Mouse (Mus musculus) forebrain, embryonic 12.5 days (tissue): ENCODE data around the gene Tiam2. TPM values are rescaled to one million over a fixed set of nuclear protein-coding genes. Genes with fewer than 3 reads are reported as not detected.

Experiments used
- ATAC-seq: fragments of 200-750 bp; cut with Nextera tagmentation; 2 replicates; pipeline ENCODE4 v1.8.0; 2017; ENCODE audit warnings: moderate TSS enrichment; ENCODE audit not compliant: low FRiP score
- H3K27ac ChIP-seq: fragments of 300-500 bp; sonication (generic); 2 replicates; pipeline ENCODE4 v1.5.1; 2016; ENCODE audit warnings: mild to moderate bottlenecking
- H3K27me3 ChIP-seq: fragments of 300-500 bp; sonication (generic); 2 replicates; pipeline ENCODE4 v1.6.1; 2016; ENCODE audit warnings: mild to moderate bottlenecking
- H3K36me3 ChIP-seq: fragments of 300-500 bp; sonication (generic); replicated peaks from 2 replicates; pipeline ENCODE4 v1.6.1; 2016; ENCODE audit warnings: mild to moderate bottlenecking
- H3K4me1 ChIP-seq: fragments of 300-500 bp; sonication (generic); 2 replicates; pipeline ENCODE4 v1.6.1; 2016
- H3K4me2 ChIP-seq: fragments of 300-500 bp; sonication (generic); 2 replicates; pipeline ENCODE4 v1.6.1; 2016; ENCODE audit warnings: mild to moderate bottlenecking, moderate library complexity
- H3K4me3 ChIP-seq: fragments of 300-500 bp; sonication (generic); replicated peaks from 2 replicates; pipeline ENCODE4 v1.5.1; 2016; ENCODE audit warnings: mild to moderate bottlenecking
- H3K9ac ChIP-seq: fragments of 300-500 bp; sonication (generic); 2 replicates; pipeline ENCODE4 v1.6.1; 2016; ENCODE audit warnings: mild to moderate bottlenecking
- H3K9me3 ChIP-seq: fragments of 300-500 bp; sonication (generic); 2 replicates; pipeline ENCODE4 v1.6.1; 2016
- WGBS: fragments of 180-500 bp; shearing (Covaris S2); methylation state at CpG from one replicate; pipeline ENCODE4 v1.1.7; 2016; 5-methylcytosine and 5-hydroxymethylcytosine counted together
- polyA plus RNA-seq: library from polyadenylated mRNA; unstranded; fragments of >200 nt; fragmentation: Nextera tagmentation; extraction: Ambion mirVana; gene quantifications from 2 replicates; pipeline ENCODE4 v1.2.1, GENCODE M21; 2016

The Tiam2 gene
- polyA plus RNA-seq, 1 experiment from 2014 or later, result 15.4 TPM

DNA sequence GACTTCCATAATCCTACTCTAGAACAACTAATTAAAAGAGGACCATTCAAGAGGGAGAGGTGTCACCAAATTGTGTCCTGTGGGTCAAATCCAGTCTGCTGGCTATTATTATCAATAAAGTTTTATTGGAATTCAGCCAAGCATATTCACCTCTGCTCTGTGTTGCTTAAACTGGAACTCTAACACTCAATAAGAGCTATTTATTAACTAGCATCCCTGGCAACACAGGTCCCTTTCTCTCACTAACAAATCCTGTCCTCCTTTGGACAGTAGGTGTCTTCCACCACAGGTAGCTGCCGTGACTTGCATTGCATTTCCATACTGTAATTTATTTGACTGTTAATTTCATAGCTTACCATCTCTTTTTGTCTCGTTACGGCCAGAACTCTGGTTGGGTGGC, 169.7 kb downstream of the Tiam2 start:
- Histone ChIP-seq H3K4me1 (no peaks in the 10 kb centered on the region), H3K36me3 (no peaks in the 10 kb centered on the region), H3K4me3 (no peak overlapping the region), H3K27me3 (no peaks in the 10 kb centered on the region), H3K27ac (no peak overlapping the region), H3K9me3 (no peaks in the 10 kb centered on the region), H3K4me2 (no peak overlapping the region), H3K9ac (no peak overlapping the region)
- ATAC-seq, result no peak
- 88% methylated on average over 3 of the region's 3 CpGs for WGBS

- 21% methylated on average over 3 of the region's 3 CpGs for WGBS
- no peak overlapping the region for H3K9ac ChIP-seq
Observed at GRCm38 (mm10) chr17:3498086-3498485, 171.7 kb downstream of the Tiam2 start.

DNA sequence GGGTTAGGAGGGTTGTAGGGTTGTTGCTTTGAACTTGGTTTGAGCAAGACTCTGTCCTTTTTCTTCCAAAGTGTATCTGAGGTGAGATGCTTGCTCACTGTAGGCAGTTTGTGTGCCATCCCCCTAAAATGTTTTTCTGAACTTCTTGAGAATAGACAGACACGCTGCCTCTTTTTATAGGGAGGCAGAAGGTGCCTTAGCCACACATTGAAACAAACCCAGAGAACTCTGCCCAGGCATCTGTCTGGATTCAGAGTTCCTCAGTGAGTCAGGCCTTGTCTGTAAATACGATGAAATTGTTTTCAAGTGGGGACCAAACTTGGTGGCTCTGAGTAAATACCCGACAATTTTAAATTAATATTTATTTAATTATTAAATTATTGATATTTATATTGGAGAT, 172.2 kb downstream of the Tiam2 start:
- H3K36me3 ChIP-seq, result no peaks in the 10 kb centered on the region
- H3K27ac ChIP-seq, result no peak overlapping the region
- no peak overlapping the region for H3K9ac ChIP-seq
- no peak overlapping the region for H3K4me2 ChIP-seq
- H3K27me3 ChIP-seq, result no peaks in the 10 kb centered on the region
- H3K9me3 ChIP-seq, result no peaks in the 10 kb centered on the region
- no peak for ATAC-seq
- 92% methylated on average over 3 of the region's 3 CpGs for WGBS
- H3K4me1 ChIP-seq, result no peaks in the 10 kb centered on the region
- H3K4me3 ChIP-seq, result no peak overlapping the region

More at GRCm38 (mm10) chr17:3498086-3498485, 171.7 kb downstream of the Tiam2 start:
- Histone ChIP-seq H3K36me3 (no peaks in the 10 kb centered on the region), H3K9me3 (no peaks in the 10 kb centered on the region), H3K4me2 (no peak overlapping the region), H3K27ac (no peak overlapping the region), H3K4me1 (no peaks in the 10 kb centered on the region), H3K27me3 (no peaks in the 10 kb centered on the region), H3K4me3 (no peak overlapping the region)
- no peak for ATAC-seq

- no peaks in the 10 kb centered on the region for H3K4me1 ChIP-seq
- H3K27ac ChIP-seq, result no peak overlapping the region
- no peak for ATAC-seq
- H3K4me2 ChIP-seq, result no peak overlapping the region
- no peaks in the 10 kb centered on the region for H3K27me3 ChIP-seq
- no peak overlapping the region for H3K4me3 ChIP-seq
- H3K9me3 ChIP-seq, result no peaks in the 10 kb centered on the region
- H3K9ac ChIP-seq, result no peak overlapping the region
- H3K36me3 ChIP-seq, result no peaks in the 10 kb centered on the region
- WGBS, result 91% methylated on average over 8 of the region's 8 CpGs
Observed at GRCm38 (mm10) chr17:3499468-3499867, 173.1 kb downstream of the Tiam2 start.

GRCm38 (mm10) chr17:3500076-3500475, 173.7 kb downstream of the Tiam2 start:
- H3K4me2 ChIP-seq, result no peak overlapping the region
- no peaks in the 10 kb centered on the region for H3K4me1 ChIP-seq
- H3K36me3 ChIP-seq, result no peaks in the 10 kb centered on the region
- H3K4me3 ChIP-seq, result no peak overlapping the region
- H3K9ac ChIP-seq, result no peak overlapping the region
- WGBS, result 92% methylated on average over 6 of the region's 6 CpGs
- ATAC-seq, result no peak
- H3K27me3 ChIP-seq, result no peaks in the 10 kb centered on the region
- no peaks in the 10 kb centered on the region for H3K9me3 ChIP-seq
- no peak overlapping the region for H3K27ac ChIP-seq

GRCm38 (mm10) chr17:3500936-3501335, 174.6 kb downstream of the Tiam2 start:
- H3K4me3 ChIP-seq, result no peak overlapping the region
- no peak overlapping the region for H3K27ac ChIP-seq
- no peaks in the 10 kb centered on the region for H3K27me3 ChIP-seq
- no peaks in the 10 kb centered on the region for H3K4me1 ChIP-seq
- H3K9ac ChIP-seq, result no peak overlapping the region
- H3K4me2 ChIP-seq, result no peak overlapping the region
- WGBS, result 90% methylated on average over 4 of the region's 4 CpGs
- no peak for ATAC-seq
- no peaks in the 10 kb centered on the region for H3K9me3 ChIP-seq
- H3K36me3 ChIP-seq, result no peaks in the 10 kb centered on the region

- Histone ChIP-seq H3K9me3 (no peaks in the 10 kb centered on the region), H3K4me1 (no peaks in the 10 kb centered on the region), H3K4me3 (no peak overlapping the region), H3K27ac (no peak overlapping the region), H3K36me3 (no peaks in the 10 kb centered on the region), H3K9ac (no peak overlapping the region), H3K4me2 (no peak overlapping the region), H3K27me3 (no peaks in the 10 kb centered on the region)
- no peak for ATAC-seq
- 74% methylated on average over 1 of the region's 1 CpGs for WGBS
Observed at GRCm38 (mm10) chr17:3505711-3506110, 179.3 kb downstream of the Tiam2 start.

DNA sequence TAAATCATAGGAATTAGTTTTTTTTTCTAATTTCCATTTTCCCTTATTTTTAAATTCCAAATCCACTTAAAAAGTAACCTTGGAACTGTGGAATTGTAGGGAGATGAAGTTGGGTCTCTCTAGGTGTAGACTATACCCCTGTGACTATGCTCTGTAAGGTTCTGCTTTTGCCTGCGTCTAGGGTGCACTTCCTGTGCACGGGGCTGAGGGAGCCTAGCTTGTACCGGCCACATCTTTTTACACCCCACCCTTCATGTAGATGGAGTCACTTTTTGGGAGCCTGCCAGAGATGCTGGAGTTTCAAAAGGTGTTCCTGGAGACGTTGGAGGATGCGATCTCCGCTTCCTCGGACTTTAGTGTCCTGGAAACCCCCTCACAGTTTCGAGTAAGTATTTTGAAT, 180.1 kb downstream of the Tiam2 start:
- 93% methylated on average over 8 of the region's 8 CpGs for WGBS
- no peak overlapping the region for H3K9ac ChIP-seq
- H3K4me3 ChIP-seq, result no peak overlapping the region
- no peaks in the 10 kb centered on the region for H3K27me3 ChIP-seq
- no peaks in the 10 kb centered on the region for H3K9me3 ChIP-seq
- H3K4me2 ChIP-seq, result no peak overlapping the region
- no peak overlapping the region for H3K27ac ChIP-seq
- ATAC-seq, result no peak
- H3K36me3 ChIP-seq, result no peaks in the 10 kb centered on the region
- no peaks in the 10 kb centered on the region for H3K4me1 ChIP-seq

DNA sequence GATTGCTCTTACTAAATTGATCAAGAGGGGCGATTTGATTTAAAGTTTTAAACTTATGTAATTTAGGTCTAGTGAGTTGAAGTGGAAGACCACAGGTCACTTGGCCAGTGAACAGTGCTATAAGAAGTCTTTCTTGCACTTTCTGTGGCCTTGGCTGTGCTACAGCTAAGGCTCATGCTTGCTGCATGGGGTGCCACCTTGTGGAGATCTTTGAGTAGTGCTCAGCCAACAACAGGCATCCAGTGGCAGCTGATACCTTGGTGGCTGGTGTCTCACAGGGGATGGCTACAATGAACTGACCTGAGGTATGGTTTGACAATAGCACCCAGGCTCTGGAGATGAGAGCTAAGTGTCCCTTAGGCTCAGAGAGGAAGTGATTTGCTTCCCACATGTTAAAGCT, 183.5 kb downstream of the Tiam2 start:
- Histone ChIP-seq H3K27ac (no peak overlapping the region), H3K27me3 (no peaks in the 10 kb centered on the region), H3K9ac (no peak overlapping the region), H3K4me1 (no peaks in the 10 kb centered on the region), H3K4me2 (no peak overlapping the region), H3K4me3 (no peak overlapping the region), H3K36me3 (no peaks in the 10 kb centered on the region), H3K9me3 (no peaks in the 10 kb centered on the region)
- 28% methylated on average over 1 of the region's 1 CpGs for WGBS
- peak; percentile 69; the same call in 1 of the 2 replicates for ATAC-seq

DNA sequence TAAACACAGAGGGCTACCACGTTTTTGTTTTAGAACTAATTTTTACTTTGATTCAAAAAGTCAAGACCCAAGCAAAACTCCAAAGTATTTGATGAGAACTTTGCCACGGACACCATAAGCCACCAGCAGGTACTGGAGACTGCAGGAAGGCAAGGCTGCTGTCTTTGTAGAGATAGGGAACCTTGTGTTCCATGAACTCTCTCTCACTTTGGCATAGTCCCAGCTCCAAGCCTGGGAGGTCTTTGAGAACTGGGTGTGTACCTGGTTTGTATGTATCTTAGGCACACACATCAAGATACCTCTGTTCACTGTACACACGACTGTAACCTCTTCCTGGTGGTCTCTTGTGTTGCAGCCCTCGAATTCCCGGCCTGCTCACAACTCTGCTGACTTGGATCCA, 187.9 kb downstream of the Tiam2 start:
- H3K4me2 ChIP-seq, result no peak overlapping the region
- H3K27me3 ChIP-seq, result no peaks in the 10 kb centered on the region
- H3K9ac ChIP-seq, result no peak overlapping the region
- no peaks in the 10 kb centered on the region for H3K9me3 ChIP-seq
- no peak for ATAC-seq
- 88% methylated on average over 5 of the region's 5 CpGs for WGBS
- no peak overlapping the region for H3K4me3 ChIP-seq
- H3K27ac ChIP-seq, result no peak overlapping the region
- H3K36me3 ChIP-seq, result 0 out of 2 replicates have a peak, but pooled peaks cover 1% of the 10 kb centered on the region
- peaks cover 4% of the 10 kb centered on the region; the same call in 1 of the 2 replicates for H3K4me1 ChIP-seq

DNA sequence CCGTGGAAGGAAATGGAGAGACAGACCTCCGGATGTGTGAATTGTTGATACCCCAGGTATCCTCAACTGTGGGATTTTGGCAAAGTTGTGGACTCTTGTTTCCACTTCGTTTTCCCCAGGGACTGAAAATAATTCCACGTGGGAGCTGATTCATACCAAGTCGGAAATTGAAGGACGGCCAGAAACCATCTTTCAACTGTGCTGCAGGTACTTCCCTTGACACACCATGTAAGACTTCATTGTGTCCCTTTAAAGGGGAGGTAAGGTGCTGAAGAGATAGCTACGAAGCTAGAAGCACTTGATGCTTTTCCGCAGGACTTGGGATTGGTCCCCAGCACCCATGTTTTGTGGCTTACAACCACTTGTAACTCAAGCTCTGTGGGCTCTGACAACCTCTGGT, 189.5 kb downstream of the Tiam2 start:
- Histone ChIP-seq H3K9ac (no peak overlapping the region), H3K4me3 (no peak overlapping the region), H3K36me3 (0 out of 2 replicates have a peak, but pooled peaks cover 5% of the 10 kb centered on the region), H3K9me3 (no peaks in the 10 kb centered on the region), H3K27ac (no peak overlapping the region), H3K4me1 (peaks cover 4% of the 10 kb centered on the region; the same call in 1 of the 2 replicates), H3K27me3 (no peaks in the 10 kb centered on the region), H3K4me2 (no peak overlapping the region)
- no peak for ATAC-seq
- 93% methylated on average over 8 of the region's 8 CpGs for WGBS

DNA sequence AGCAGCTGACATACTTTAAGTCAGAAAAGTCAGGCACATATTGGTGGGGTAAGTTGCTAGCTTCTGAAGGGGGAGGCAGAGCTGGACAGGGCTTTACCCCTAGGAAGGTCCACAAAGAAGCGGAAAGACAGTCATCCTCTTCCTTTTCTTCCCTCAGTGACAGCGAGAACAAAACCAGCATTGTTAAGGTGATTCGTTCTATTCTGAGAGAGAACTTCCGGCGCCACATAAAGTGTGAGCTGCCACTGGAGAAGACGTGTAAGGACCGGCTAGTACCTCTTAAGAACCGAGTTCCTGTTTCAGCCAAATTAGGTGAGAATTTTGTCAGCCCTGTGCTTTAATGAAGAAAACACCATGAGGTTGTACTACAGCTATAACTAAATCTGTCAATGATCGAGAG, 190.0 kb downstream of the Tiam2 start:
- Histone ChIP-seq H3K9ac (no peak overlapping the region), H3K27ac (no peak overlapping the region), H3K4me2 (no peak overlapping the region), H3K4me1 (peaks cover 4% of the 10 kb centered on the region; the same call in 1 of the 2 replicates), H3K9me3 (no peaks in the 10 kb centered on the region), H3K36me3 (0 out of 2 replicates have a peak, but pooled peaks cover 5% of the 10 kb centered on the region), H3K27me3 (no peaks in the 10 kb centered on the region), H3K4me3 (no peak overlapping the region)
- no peak for ATAC-seq
- WGBS, result 46% methylated on average over 9 of the region's 9 CpGs

DNA sequence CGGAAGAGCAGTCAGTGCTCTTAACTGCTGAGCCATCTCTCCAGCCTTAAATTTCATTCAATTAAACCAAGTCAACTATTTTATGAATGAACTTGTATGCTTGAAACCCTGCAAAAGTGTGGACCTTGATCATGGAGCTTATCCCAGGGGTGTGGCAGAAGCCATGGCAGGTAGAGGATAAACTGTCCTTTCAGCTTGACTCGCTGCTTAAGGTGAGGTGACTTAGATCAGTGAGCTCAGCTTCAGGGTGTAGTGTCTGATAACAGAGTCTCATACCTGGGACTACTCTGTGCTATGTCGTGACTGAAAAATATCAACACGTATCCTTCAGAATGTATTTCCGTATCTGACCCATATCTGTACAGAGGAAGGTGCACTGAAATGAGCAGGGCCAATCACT, 194.0 kb downstream of the Tiam2 start:
- Histone ChIP-seq H3K36me3 (0 out of 2 replicates have a peak, but pooled peaks cover 5% of the 10 kb centered on the region), H3K4me2 (no peak overlapping the region), H3K9ac (no peak overlapping the region), H3K9me3 (no peaks in the 10 kb centered on the region), H3K4me3 (no peak overlapping the region), H3K27me3 (no peaks in the 10 kb centered on the region), H3K27ac (no peak overlapping the region), H3K4me1 (peaks cover 4% of the 10 kb centered on the region; the same call in 1 of the 2 replicates)
- WGBS, result 95% methylated on average over 5 of the region's 5 CpGs
- no peak for ATAC-seq
